Mouse (Mus musculus) urinary bladder, adult 18-20 months (tissue): ENCODE data around the gene Polr2f.

Experiments used
- DNase-seq, 2 experiments: peaks; one replicate each; pipeline ENCODE4 v3.0.0; 2022; ENCODE audit warnings: low spot score in 2 of 2, mixed read lengths in 2 of 2

Gene Polr2f

GRCm38 (mm10) chr15:79140866-79141565, at the start of gene Polr2f, which contains the start of gene 1700088E04Rik:
TSS of gene Polr2f (plus strand) at chr15:79141009.
TSS of gene 1700088E04Rik (minus strand) at chr15:79141253.
- DNase-seq, result peak; percentile 89 to 93

- DNase-seq, result no peak
Measured at GRCm38 (mm10) chr15:79092284-79092683, 48.5 kb upstream of the Polr2f start.

GRCm38 (mm10) chr15:79093083-79093839, 47.5 kb upstream of the Polr2f start:
- DNase-seq, result peak in 1 of 2 experiments; percentile 37

DNA sequence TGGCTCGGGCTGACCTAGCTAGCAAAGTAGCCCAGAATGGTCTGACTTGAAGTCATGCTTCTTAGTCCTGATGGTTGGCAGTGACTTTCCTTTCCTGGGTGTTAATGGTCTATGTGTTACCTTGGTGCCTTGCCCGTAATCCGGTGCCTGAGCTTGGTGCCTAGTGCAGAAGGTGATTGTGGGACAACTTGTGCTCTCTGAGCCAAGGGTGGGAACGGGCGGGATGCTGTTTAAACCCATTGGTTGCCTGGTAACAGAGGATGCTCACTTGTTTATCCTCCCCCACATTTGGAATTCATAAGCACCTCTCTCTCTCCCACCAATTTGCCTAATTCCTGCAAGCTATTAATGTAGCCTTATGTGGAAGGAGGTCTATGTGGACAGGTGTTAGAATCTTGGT, 45.3 kb upstream of the Polr2f start:
- no peak for DNase-seq

DNA sequence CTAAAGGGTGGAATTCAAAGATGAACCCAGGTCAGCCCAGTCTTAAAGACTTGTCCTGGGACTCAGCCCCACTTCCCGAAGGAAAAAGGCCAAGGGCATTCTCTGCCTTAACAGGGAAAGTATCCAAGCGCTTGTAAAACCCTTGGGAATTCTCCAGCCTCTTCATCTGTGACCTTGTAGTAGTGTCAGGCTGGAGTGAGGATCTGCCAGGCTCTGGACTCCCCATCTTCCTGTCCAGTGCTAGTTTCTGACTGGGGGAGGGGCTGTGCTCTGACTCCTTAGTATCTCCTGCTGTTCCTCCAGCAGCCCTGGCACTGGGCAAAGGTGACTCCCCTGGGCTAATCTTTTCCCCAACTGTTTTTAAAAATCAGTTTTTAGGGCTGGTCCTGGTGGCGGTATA, 44.3 kb upstream of the Polr2f start:
- DNase-seq, result no peak

GRCm38 (mm10) chr15:79097135-79097534, 43.7 kb upstream of the Polr2f start:
- DNase-seq, result peak in 1 of 2 experiments; percentile 29

- DNase-seq, result peak; percentile 57 to 85
Measured at GRCm38 (mm10) chr15:79097611-79098025, 43.2 kb upstream of the Polr2f start.

GRCm38 (mm10) chr15:79098220-79098619, 42.6 kb upstream of the Polr2f start:
- peak in 1 of 2 experiments; percentile 41 for DNase-seq

DNA sequence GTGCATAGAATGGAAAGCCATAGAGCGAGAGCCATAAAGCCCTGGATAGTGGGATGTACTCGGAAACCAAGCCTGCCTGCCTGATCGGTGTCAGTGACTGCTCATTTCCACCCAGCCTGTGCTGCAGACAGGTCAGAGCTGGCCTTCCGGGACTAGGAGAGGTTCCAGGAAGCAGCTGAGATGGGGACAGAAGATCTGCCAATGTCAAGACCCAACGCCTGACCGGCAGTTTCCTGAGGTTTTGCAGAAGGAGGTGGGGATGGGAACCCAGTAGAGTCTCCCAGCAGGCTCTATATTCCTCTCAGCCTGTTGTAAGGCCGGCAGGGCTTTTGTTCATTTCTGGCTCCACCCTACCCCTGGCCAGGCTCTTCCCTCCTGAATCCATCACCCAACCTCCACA, 41.9 kb upstream of the Polr2f start:
- DNase-seq, result peak in 1 of 2 experiments; percentile 30

GRCm38 (mm10) chr15:79099456-79099855, 41.4 kb upstream of the Polr2f start:
- no peak for DNase-seq

DNA sequence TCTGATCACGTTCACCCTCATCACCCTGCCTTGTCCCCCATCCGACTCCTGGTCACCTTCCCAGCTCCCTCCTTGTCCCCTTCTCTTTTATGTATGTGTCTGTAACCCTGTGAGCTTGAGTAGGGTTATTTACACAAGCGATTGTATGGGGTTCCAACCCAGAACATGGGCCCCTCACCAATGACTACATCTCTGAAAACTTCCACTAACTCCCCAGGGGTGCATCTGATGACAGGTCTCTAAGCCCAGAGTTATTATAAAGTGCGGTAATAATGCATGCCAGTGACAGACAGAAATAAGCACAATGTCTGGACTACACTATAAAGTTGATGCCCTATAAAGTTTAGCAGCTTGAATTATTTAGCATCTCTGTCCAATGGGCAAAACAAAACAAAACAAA, 40.4 kb upstream of the Polr2f start:
- no peak for DNase-seq

- no peak for DNase-seq
Measured at GRCm38 (mm10) chr15:79101531-79101930, 39.3 kb upstream of the Polr2f start.

- DNase-seq, result no peak
Measured at GRCm38 (mm10) chr15:79103264-79103663, 37.5 kb upstream of the Polr2f start.

GRCm38 (mm10) chr15:79105804-79106203, 35.0 kb upstream of the Polr2f start:
- no peak for DNase-seq

- DNase-seq, result no peak
Measured at GRCm38 (mm10) chr15:79107966-79108365, 32.8 kb upstream of the Polr2f start.

GRCm38 (mm10) chr15:79108421-79109320, 32.1 kb upstream of the Polr2f start, which contains the start of gene Micall1:
TSS of gene Micall1 (plus strand) at chr15:79108898.
- DNase-seq, result peak; percentile 76 to 86

DNA sequence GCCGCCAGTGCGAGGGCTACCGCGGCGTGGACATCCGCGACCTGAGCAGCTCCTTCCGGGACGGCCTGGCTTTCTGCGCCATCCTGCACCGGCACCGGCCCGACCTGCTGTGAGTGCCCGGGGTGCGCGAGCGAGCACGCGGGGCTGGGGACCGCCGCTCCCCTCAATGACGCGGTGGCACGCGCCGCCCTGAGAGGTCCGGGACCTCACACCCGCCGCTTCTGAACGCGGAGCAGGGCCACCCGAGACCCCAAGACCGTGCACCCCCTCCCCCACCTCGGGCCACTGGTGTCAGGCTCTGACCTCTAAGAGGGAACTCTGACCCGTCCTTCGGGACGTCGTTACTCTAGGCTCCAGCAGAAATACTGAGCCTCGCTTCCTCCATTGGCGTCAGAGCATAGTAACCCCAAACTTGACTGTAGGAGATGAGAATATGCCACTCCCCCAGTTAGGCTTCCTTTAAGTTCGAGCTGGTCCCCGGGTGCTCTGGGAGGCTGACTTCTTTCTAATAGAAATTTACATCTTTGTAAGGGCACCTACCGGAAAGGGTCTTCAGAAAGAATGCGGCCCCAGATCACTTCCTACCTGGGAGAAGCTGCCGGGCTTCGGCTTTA, 31.4 kb upstream of the Polr2f start:
- DNase-seq, result no peak

- DNase-seq, result no peak
Measured at GRCm38 (mm10) chr15:79110031-79110430, 30.8 kb upstream of the Polr2f start.

DNA sequence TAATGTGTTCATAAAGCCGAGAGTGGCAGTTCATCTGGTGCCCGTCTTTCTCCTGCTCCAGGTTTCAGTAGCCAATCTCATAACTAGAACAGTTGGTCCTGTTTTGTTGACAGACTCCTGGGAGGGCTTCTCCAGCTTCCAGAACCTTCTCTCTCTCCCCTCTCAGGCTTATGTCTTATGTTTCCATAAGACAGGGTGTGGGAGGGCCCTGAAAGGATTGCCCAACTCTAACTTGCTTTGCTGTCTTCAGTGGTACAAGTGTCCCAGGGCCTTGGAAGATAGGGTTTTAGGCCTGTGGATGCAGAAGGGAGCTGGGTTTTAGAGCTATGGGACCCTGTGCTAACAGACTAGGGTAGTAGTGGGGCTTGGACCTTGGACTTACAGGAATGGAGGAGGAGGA, 30.3 kb upstream of the Polr2f start:
- no peak for DNase-seq

GRCm38 (mm10) chr15:79111774-79112173, 29.0 kb upstream of the Polr2f start:
- no peak for DNase-seq

- no peak for DNase-seq
Measured at GRCm38 (mm10) chr15:79115276-79115675, 25.5 kb upstream of the Polr2f start.
